Mouse (Mus musculus): Measurements from ENCODE around the gene Hba-x. TPM values are rescaled to one million over a fixed set of nuclear protein-coding genes. Genes with fewer than 3 reads are reported as not detected.

Hba-x gene
- polyA plus RNA-seq (2012; ENCODE audit: insufficient read depth, insufficient read length, missing spikeins): not detected in 2 replicates

DNA sequence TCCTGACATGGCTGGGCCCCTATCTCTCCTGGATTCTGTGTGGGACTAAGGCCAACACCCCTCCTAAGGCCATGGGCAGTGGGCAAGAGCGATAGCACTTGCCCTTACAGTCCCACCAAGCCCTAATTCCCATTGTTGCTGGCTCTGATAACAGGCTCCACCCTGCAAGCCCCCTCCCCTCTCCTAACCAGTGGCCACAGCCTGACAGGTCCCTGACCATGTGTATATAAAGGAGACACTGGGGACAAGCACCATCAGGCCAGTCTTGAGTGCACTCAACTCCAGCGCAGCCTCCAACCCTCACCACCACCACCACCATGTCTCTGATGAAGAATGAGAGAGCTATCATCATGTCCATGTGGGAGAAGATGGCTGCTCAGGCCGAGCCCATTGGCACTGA, at the start of gene Hba-x:
Gene Hba-x, plus strand, starts transcription at position 54 of the 400 bp plus-strand sequence.
- no peak within 1 kb of the TSS for H3K27ac ChIP-seq (replicated peaks; ENCODE audit: low read depth, low read length)
- no peaks in the 10 kb centered on the region for H3K4me1 ChIP-seq (ENCODE audit: control insufficient read depth, insufficient read depth, insufficient read length, low read length)
- H3K4me3 ChIP-seq (ENCODE audit: insufficient read depth, low read depth, low read length): no peak within 1 kb of the TSS

GRCm38 (mm10) chr11:32227041-32227440, 49.2 kb upstream of the Hba-x start:
- Histone ChIP-seq H3K4me3 (ENCODE audit: insufficient read depth, low read depth, low read length) (peak overlapping the region; percentile 83), H3K4me1 (ENCODE audit: control insufficient read depth, insufficient read depth, insufficient read length, low read length) (peaks cover 24% of the 10 kb centered on the region), H3K27ac (replicated peaks; ENCODE audit: low read depth, low read length) (peak overlapping the region; percentile 82)

GRCm38 (mm10) chr11:32227555-32227954, 48.6 kb upstream of the Hba-x start:
- Histone ChIP-seq H3K4me1 (ENCODE audit: control insufficient read depth, insufficient read depth, insufficient read length, low read length) (peaks cover 21% of the 10 kb centered on the region), H3K27ac (replicated peaks; ENCODE audit: low read depth, low read length) (no peak overlapping the region), H3K4me3 (ENCODE audit: insufficient read depth, low read depth, low read length) (no peak overlapping the region)

DNA sequence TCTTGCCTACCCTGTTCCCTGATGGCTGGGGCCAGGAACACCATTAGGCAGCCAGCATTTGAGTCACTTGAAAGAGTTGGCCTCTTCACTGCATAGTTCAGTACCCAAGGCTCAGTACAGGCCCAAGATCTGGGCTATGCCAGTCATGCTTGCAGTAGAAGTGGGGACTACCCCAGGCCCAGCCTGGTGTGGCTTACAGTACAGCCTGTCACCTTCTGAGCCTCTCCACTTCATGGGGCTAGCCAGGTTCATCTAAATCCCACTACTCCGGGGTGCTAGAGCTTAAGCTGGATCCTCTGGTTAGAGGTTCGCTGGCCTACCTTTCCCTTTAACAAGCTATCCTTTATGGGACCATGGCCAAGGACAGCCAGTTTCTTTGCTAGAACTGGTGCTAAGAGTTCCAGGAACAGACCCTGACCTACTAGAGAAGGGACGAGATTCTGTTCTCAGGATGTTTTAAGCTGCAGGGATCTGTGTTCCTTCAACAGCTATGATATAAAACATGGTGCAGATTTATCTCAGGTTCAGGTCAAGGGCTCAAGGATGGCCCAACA, 47.8 kb upstream of the Hba-x start:
- peaks cover 16% of the 10 kb centered on the region for H3K4me1 ChIP-seq (ENCODE audit: control insufficient read depth, insufficient read depth, insufficient read length, low read length)
- no peak overlapping the region for H3K27ac ChIP-seq (replicated peaks; ENCODE audit: low read depth, low read length)
- no peak overlapping the region for H3K4me3 ChIP-seq (ENCODE audit: insufficient read depth, low read depth, low read length)

GRCm38 (mm10) chr11:32230220-32230619, 46.0 kb upstream of the Hba-x start:
- H3K27ac ChIP-seq (replicated peaks; ENCODE audit: low read depth, low read length): no peak overlapping the region
- peaks cover 9% of the 10 kb centered on the region for H3K4me1 ChIP-seq (ENCODE audit: control insufficient read depth, insufficient read depth, insufficient read length, low read length)
- H3K4me3 ChIP-seq (ENCODE audit: insufficient read depth, low read depth, low read length): no peak overlapping the region

DNA sequence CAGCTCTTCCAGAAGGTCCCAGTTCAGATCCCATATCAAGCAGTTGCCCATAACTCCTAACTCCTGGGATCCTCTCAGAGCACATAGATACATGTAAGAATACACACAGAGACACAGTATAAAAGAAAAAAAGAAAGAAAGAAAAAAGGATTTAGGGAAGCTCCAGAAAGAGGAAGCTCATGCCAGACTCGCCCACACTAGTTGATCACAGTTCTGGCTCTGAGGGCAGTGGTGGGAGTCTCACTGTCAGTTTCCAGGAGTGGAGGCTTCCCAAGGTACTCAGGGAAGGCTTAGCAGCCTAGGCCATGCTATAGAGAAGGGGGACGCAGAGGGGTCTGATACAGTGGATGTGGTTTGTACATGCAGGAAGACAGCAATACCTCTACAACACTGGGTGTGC, 45.1 kb upstream of the Hba-x start:
- H3K4me1 ChIP-seq (ENCODE audit: control insufficient read depth, insufficient read depth, insufficient read length, low read length): peaks cover under 1% of the 10 kb centered on the region; the same call in 1 of the 2 replicates
- H3K4me3 ChIP-seq (ENCODE audit: insufficient read depth, low read depth, low read length): no peak overlapping the region

DNA sequence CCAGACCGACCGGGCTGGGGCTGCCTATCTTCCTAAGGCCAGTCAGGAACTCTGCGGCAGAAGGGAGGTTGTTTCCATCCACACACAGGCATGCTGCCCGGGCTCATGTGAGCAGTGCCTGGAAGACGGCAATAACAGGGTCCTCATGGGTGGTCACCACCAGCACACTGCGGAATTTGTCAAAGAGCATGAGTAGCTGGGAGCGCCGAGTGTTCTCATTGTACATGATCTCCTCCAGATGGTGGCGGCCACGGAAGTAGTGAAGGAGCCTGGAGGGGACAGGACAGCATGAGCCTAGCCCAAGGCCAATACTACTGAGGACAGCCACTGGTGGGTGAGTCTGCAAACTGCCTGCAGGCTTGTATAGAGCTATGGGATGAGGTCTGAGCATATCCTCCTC, 43.4 kb upstream of the Hba-x start:
- no peak overlapping the region for H3K27ac ChIP-seq (replicated peaks; ENCODE audit: low read depth, low read length)
- H3K4me3 ChIP-seq (ENCODE audit: insufficient read depth, low read depth, low read length): no peak overlapping the region
- H3K4me1 ChIP-seq (ENCODE audit: control insufficient read depth, insufficient read depth, insufficient read length, low read length): no peaks in the 10 kb centered on the region

More for the DNA sequence above, 45.1 kb upstream of the Hba-x start:
- H3K27ac ChIP-seq (replicated peaks; ENCODE audit: low read depth, low read length): no peak overlapping the region

DNA sequence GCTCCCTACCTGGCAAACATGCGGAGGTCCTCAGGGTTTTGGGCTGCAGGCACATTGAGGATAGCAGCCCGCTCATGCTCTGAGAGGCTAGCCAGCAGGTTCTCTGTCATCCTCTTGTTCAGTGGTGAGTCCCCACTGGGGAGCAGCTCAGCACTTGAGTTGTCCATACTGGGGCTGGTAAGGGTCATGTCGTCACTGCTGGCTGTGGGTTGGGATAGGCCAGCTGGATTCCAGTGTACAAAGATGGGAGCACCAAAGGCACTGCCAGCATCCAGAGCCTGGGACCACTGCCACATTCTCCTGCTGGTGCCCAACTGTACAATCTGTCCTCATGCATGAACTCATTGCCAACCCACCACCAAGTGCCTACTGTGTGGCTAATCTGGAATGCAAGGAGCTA, 42.3 kb upstream of the Hba-x start:
- no peak overlapping the region for H3K4me3 ChIP-seq (ENCODE audit: insufficient read depth, low read depth, low read length)
- H3K4me1 ChIP-seq (ENCODE audit: control insufficient read depth, insufficient read depth, insufficient read length, low read length): no peaks in the 10 kb centered on the region
- no peak overlapping the region for H3K27ac ChIP-seq (replicated peaks; ENCODE audit: low read depth, low read length)

DNA sequence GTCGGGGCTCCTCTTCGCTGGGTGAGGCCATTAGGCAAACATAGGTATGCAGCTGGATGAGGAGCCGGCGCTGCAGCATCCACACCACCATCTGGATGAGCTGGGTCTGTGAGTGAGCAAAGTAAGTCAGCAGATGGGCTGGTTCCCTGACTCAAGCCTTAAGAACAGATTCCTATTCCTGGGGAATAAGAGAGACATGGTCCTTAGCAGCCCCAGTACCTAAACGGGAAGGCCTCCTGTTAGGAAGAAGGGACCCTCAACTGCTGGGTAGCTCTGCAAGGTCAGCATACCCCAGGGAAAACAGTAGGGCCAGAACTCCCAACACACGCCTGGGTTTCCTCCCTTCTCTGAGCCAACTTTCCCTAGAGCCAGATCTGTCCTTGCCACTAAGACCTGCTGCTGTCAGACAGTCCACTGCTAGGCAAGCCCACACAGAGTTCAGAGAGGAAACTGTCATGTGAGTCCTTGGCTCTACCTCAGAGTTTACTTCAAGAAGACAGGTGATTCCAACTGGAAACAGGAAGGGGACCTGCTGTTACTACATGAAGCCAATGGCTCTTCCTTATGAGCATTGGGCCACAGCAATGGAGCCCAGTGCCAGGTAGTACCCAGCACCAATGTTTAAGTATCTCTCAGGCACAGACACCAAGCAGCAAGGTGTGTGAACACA, 41.2 kb upstream of the Hba-x start:
- no peak overlapping the region for H3K27ac ChIP-seq (replicated peaks; ENCODE audit: low read depth, low read length)
- no peak overlapping the region for H3K4me3 ChIP-seq (ENCODE audit: insufficient read depth, low read depth, low read length)
- no peaks in the 10 kb centered on the region for H3K4me1 ChIP-seq (ENCODE audit: control insufficient read depth, insufficient read depth, insufficient read length, low read length)

GRCm38 (mm10) chr11:32235646-32236045, 40.6 kb upstream of the Hba-x start:
- H3K4me3 ChIP-seq (ENCODE audit: insufficient read depth, low read depth, low read length): no peak overlapping the region
- H3K4me1 ChIP-seq (ENCODE audit: control insufficient read depth, insufficient read depth, insufficient read length, low read length): no peaks in the 10 kb centered on the region
- H3K27ac ChIP-seq (replicated peaks; ENCODE audit: low read depth, low read length): no peak overlapping the region

- H3K27ac ChIP-seq (replicated peaks; ENCODE audit: low read depth, low read length): no peak overlapping the region
- H3K4me3 ChIP-seq (ENCODE audit: insufficient read depth, low read depth, low read length): no peak overlapping the region
- no peaks in the 10 kb centered on the region for H3K4me1 ChIP-seq (ENCODE audit: control insufficient read depth, insufficient read depth, insufficient read length, low read length)
Observed at GRCm38 (mm10) chr11:32236132-32236531, 40.1 kb upstream of the Hba-x start.

DNA sequence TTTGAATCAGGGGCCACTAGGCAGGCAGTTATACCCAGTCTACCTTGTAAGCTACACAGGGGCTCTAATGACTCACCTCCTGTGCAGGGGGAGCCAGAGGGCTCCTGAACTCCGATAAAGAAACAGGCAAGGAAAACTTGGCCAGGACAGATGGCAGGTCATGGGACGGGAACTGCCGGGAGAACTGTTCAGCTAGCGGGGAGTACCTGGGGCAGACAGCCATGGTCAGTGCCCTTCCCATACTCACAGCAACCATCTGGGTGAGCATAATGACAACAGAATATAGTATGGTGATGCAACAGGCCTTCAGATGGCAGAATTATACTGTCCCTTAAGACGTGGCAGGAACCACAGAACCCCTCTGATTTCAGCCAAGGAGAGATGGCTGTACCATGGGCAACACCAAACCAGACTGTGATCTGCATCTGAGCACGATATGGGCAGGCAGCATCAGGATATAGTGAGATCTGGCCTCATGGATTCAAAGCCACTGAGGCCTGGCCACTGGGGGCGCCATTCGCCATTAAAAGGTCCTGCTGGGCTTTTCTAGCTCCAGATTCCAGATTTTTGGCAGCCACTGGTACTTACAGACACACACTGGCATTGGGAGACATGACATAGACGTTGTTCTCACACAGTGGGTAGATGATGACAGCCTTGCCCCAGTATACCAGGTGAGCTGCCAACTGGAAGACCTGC, 39.3 kb upstream of the Hba-x start:
- H3K4me1 ChIP-seq (ENCODE audit: control insufficient read depth, insufficient read depth, insufficient read length, low read length): no peaks in the 10 kb centered on the region
- no peak overlapping the region for H3K4me3 ChIP-seq (ENCODE audit: insufficient read depth, low read depth, low read length)
- H3K27ac ChIP-seq (replicated peaks; ENCODE audit: low read depth, low read length): no peak overlapping the region

- H3K4me1 ChIP-seq (ENCODE audit: control insufficient read depth, insufficient read depth, insufficient read length, low read length): no peaks in the 10 kb centered on the region
- no peak overlapping the region for H3K27ac ChIP-seq (replicated peaks; ENCODE audit: low read depth, low read length)
- H3K4me3 ChIP-seq (ENCODE audit: insufficient read depth, low read depth, low read length): no peak overlapping the region
Observed at GRCm38 (mm10) chr11:32237411-32237795, 38.8 kb upstream of the Hba-x start.

DNA sequence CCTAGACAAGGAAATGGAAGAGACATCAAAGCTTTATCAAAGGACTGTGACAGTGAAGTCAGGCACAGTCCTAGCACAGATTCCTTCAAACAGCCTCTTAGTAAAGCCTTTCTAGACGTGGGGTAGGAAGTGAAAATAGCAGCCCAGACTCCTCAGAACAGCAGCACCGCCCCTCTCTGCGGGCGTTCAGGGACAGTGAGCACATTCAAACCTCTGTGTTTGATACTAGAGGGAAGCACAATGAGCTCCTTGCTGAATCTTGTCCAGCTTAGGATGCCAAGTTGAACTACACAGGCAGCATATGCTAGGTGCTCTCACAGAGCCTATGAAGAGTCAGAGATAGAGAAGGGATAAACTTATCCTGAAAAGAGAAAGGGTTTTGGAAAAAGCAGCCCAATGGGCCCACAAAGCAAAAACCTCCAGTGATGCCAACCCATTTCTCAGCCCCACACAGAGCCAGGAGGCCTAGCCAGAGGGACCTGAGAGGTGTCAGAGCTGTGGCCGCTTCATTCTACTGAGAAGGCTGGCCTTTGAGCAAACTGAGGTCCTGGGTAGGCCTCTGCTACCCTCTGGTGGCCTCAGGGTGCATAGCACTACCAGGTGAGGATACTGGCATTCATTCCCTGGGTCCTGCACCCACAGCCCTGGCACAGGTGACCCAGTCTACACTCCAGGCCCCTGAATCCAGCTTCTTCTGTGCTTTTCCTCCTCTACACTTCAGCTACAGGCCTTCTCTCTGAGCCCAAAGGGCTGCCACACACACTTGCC, 37.9 kb upstream of the Hba-x start:
- H3K4me3 ChIP-seq (ENCODE audit: insufficient read depth, low read depth, low read length): no peak overlapping the region

GRCm38 (mm10) chr11:32241391-32241790, 34.8 kb upstream of the Hba-x start:
- Histone ChIP-seq H3K4me1 (ENCODE audit: control insufficient read depth, insufficient read depth, insufficient read length, low read length) (peaks cover 2% of the 10 kb centered on the region; the same call in 1 of the 2 replicates), H3K27ac (replicated peaks; ENCODE audit: low read depth, low read length) (no peak overlapping the region), H3K4me3 (ENCODE audit: insufficient read depth, low read depth, low read length) (no peak overlapping the region)

More for the DNA sequence above, 37.9 kb upstream of the Hba-x start:
- Histone ChIP-seq H3K27ac (replicated peaks; ENCODE audit: low read depth, low read length) (no peak overlapping the region), H3K4me1 (ENCODE audit: control insufficient read depth, insufficient read depth, insufficient read length, low read length) (no peaks in the 10 kb centered on the region)
